Comparison of ENCODE assay signal across 26 mouse cellular contexts in genomic region chr3:107468106-107468505, GRCm38 (mm10). TPM values are rescaled to one million over a fixed set of nuclear protein-coding genes. Genes with fewer than 3 reads are reported as not detected.
"Had no signal": no experiment of that assay in that cellular context is flagged by ENCODE, and none has a peak within 500 bp of the region (broad histone marks: within the 10 kb centered on the region; RNA-seq: fewer than 3 reads in every experiment).

No protein-coding gene starts in this region.

- H3K27ac ChIP-seq: heart, adult 2 months; heart, embryonic 13.5 days; heart, embryonic 15.5 days; hindbrain, embryonic 13.5 days; hindbrain, embryonic 15.5 days; hindbrain, postnatal 0 days; intestine, embryonic 15.5 days; kidney, embryonic 15.5 days; kidney, postnatal 0 days; limb, embryonic 10.5 days; limb, embryonic 12.5 days; liver, embryonic 13.5 days had no signal

- DNase-seq: forebrain, postnatal 0 days; gastrocnemius, postnatal 14 days; gastrocnemius, postnatal 36 days; heart, adult 11 months; heart, adult 2 months; heart, postnatal 14 days; heart, postnatal 36 days; kidney, adult 18-20 months; kidney, adult 9 months; kidney, postnatal 14 days; kidney, postnatal 36 days; layer of hippocampus, adult 9-11 months; liver; liver, embryonic 13.5 days had no signal

- ATAC-seq: forebrain, postnatal 0 days; hindbrain, postnatal 0 days; intestine, embryonic 15.5 days; intestine, postnatal 0 days had no signal

- H3K4me3 ChIP-seq: heart, adult 2 months; heart, embryonic 13.5 days; heart, embryonic 15.5 days; hindbrain, embryonic 13.5 days; hindbrain, embryonic 15.5 days; intestine, embryonic 15.5 days; kidney, embryonic 15.5 days; limb, embryonic 10.5 days; limb, embryonic 12.5 days; liver, embryonic 13.5 days had no signal

- H3K4me1 ChIP-seq: heart, embryonic 13.5 days; heart, embryonic 15.5 days; intestine, embryonic 15.5 days; limb, embryonic 10.5 days; limb, embryonic 12.5 days; liver, embryonic 13.5 days had no signal

RNA-seq across cellular contexts. Expression of gene Kcnc4, which starts 8.8 kb away (rescaled TPM):
- total RNA-seq: hematopoietic stem cell, adult 5-6 weeks had no signal
- polyA plus RNA-seq: limb, embryonic 10.5 days; limb, embryonic 12.5 days; liver, embryonic 13.5 days had no signal
